8 mouse cellular contexts compared by ENCODE assay signal in genomic region chr4:34958155-34959028, GRCm38 (mm10).
DNase-seq lines count a peak whose midpoint lies in the region; ATAC-seq and TF ChIP-seq lines count a peak whose summit lies in the region.

No protein-coding gene starts in this region.

- no peaks in the 10 kb centered on the region for H3K9me3 ChIP-seq in embryonic facial prominence, embryonic 14.5 days (ENCODE audit: control insufficient read depth, low read length)
- no peaks in the 10 kb centered on the region for H3K9me3 ChIP-seq in hindbrain, embryonic 15.5 days
- H3K9me3 ChIP-seq in liver, embryonic 14.5 days (ENCODE audit: control insufficient read depth, low read length) = no peaks in the 10 kb centered on the region
- H3K9me3 ChIP-seq in neural tube, embryonic 12.5 days = no peaks in the 10 kb centered on the region

- no peak overlapping the region for H3K27ac ChIP-seq in spleen, adult 2 months (ENCODE audit: insufficient read depth, low read length)
- H3K27ac ChIP-seq in embryonic facial prominence, embryonic 14.5 days (replicated peaks; ENCODE audit: low read depth, low read length) = no peak overlapping the region
- no peak overlapping the region for H3K27ac ChIP-seq in hindbrain, embryonic 15.5 days (replicated peaks)
- H3K27ac ChIP-seq in liver, embryonic 14.5 days = no peak overlapping the region
- no peak overlapping the region for H3K27ac ChIP-seq in neural tube, embryonic 12.5 days

- H3K4me1 ChIP-seq in spleen, adult 2 months (ENCODE audit: control insufficient read depth, insufficient read depth, insufficient read length) = no peaks in the 10 kb centered on the region
- H3K4me1 ChIP-seq in embryonic facial prominence, embryonic 14.5 days (ENCODE audit: control insufficient read depth, insufficient read depth, low read length) = peaks cover 4% of the 10 kb centered on the region; the same call in 1 of the 2 replicates
- H3K4me1 ChIP-seq in hindbrain, embryonic 15.5 days (replicated peaks) = no peaks in the 10 kb centered on the region
- H3K4me1 ChIP-seq in liver, embryonic 14.5 days (replicated peaks; ENCODE audit: control insufficient read depth in 2 of 2, insufficient read depth in 2 of 2, low read length in 1 of 2) = no peaks in the 10 kb centered on the region
- H3K4me1 ChIP-seq in neural tube, embryonic 12.5 days = no peaks in the 10 kb centered on the region

- H3K27me3 ChIP-seq in spleen, adult 2 months (ENCODE audit: control insufficient read depth, insufficient read depth, low read length) = no peaks in the 10 kb centered on the region
- no peaks in the 10 kb centered on the region for H3K27me3 ChIP-seq in embryonic facial prominence, embryonic 14.5 days (replicated peaks; ENCODE audit: control insufficient read depth, insufficient read depth, low read length)
- no peaks in the 10 kb centered on the region for H3K27me3 ChIP-seq in hindbrain, embryonic 15.5 days
- H3K27me3 ChIP-seq in liver, embryonic 14.5 days (ENCODE audit: control insufficient read depth, insufficient read depth, low read length) = no peaks in the 10 kb centered on the region
- no peaks in the 10 kb centered on the region for H3K27me3 ChIP-seq in neural tube, embryonic 12.5 days (replicated peaks)

- no peak overlapping the region for H3K4me3 ChIP-seq in spleen, adult 2 months (ENCODE audit: extremely low read depth, insufficient read depth, insufficient read length)
- H3K4me3 ChIP-seq in embryonic facial prominence, embryonic 14.5 days (ENCODE audit: low read depth, low read length) = no peak overlapping the region
- no peak overlapping the region for H3K4me3 ChIP-seq in hindbrain, embryonic 15.5 days
- no peak overlapping the region for H3K4me3 ChIP-seq in liver, embryonic 14.5 days (ENCODE audit: insufficient read depth in 1 of 2, low read depth in 2 of 2, low read length in 2 of 2)
- H3K4me3 ChIP-seq in neural tube, embryonic 12.5 days = no peak overlapping the region

- no peaks in the 10 kb centered on the region for H3K36me3 ChIP-seq in spleen, adult 2 months (ENCODE audit: control insufficient read depth, insufficient read depth, low read length)
- H3K36me3 ChIP-seq in embryonic facial prominence, embryonic 14.5 days (ENCODE audit: control insufficient read depth, insufficient read depth, low read length) = no peaks in the 10 kb centered on the region
- H3K36me3 ChIP-seq in hindbrain, embryonic 15.5 days = no peaks in the 10 kb centered on the region
- H3K36me3 ChIP-seq in liver, embryonic 14.5 days (replicated peaks; ENCODE audit: control insufficient read depth, insufficient read depth, low read depth) = no peaks in the 10 kb centered on the region
- H3K36me3 ChIP-seq in neural tube, embryonic 12.5 days = no peaks in the 10 kb centered on the region

- peak; percentile 40; the same call in 1 of the 2 replicates for TF ChIP-seq CTCF in spleen, adult 2 months (IDR thresholded peaks at IDR 0.05; ENCODE audit: extremely low read depth, insufficient read depth, insufficient read length, insufficient replicate concordance)
- TF ChIP-seq CTCF in liver, embryonic 14.5 days (IDR thresholded peaks at IDR 0.05; ENCODE audit: low read depth) = peak; percentile 72

- H3K4me2 ChIP-seq in embryonic facial prominence, embryonic 14.5 days (ENCODE audit: low read depth, low read length) = no peak overlapping the region
- H3K4me2 ChIP-seq in hindbrain, embryonic 15.5 days = peak overlapping the region; percentile 35; the same call in 1 of the 2 replicates
- H3K4me2 ChIP-seq in liver, embryonic 14.5 days (ENCODE audit: low read depth) = no peak overlapping the region
- H3K4me2 ChIP-seq in neural tube, embryonic 12.5 days (replicated peaks) = no peak overlapping the region

- no peak for TF ChIP-seq EP300 in liver, embryonic 14.5 days (IDR thresholded peaks at IDR 0.05; ENCODE audit: low read depth)

- ATAC-seq in activated CD4-positive, CD25-positive, alpha-beta regulatory T cell, adult 4 months = peak; percentile 72
- peak; percentile 87 for ATAC-seq in embryonic facial prominence, embryonic 14.5 days (ENCODE audit: low read depth)
- peak; percentile 80 for ATAC-seq in hindbrain, embryonic 15.5 days (ENCODE audit: low FRiP score, low read depth)
- no peak for ATAC-seq in liver, embryonic 14.5 days (ENCODE audit: insufficient read depth)
- ATAC-seq in neural tube, embryonic 12.5 days (ENCODE audit: low FRiP score, low read depth) = peak; percentile 83

- TF ChIP-seq POLR2A in spleen, adult 2 months (IDR thresholded peaks at IDR 0.05; ENCODE audit: low read depth, low read length) = no peak

- peak; percentile 25 to 44 for DNase-seq in spleen, adult 2 months (ENCODE audit: low read depth in 1 of 2, low spot score in 2 of 2)
- DNase-seq in spleen, postnatal 4 days (ENCODE audit: low spot score in 2 of 2) = no peak
- peak; percentile 64 for DNase-seq in embryonic facial prominence, embryonic 14.5 days (ENCODE audit: low spot score)
- peak; percentile 7 to 11 (median 9) for DNase-seq in liver, embryonic 14.5 days (ENCODE audit: low read depth in 3 of 3, low spot score in 3 of 3)
- no peak for DNase-seq in ovary, postnatal 14 days (ENCODE audit: low spot score)

- H3K9ac ChIP-seq in embryonic facial prominence, embryonic 14.5 days (ENCODE audit: low read depth, low read length) = no peak overlapping the region
- H3K9ac ChIP-seq in hindbrain, embryonic 15.5 days = no peak overlapping the region
- H3K9ac ChIP-seq in liver, embryonic 14.5 days (replicated peaks) = no peak overlapping the region
- no peak overlapping the region for H3K9ac ChIP-seq in neural tube, embryonic 12.5 days

- 58% methylated on average over 12 of the region's 12 CpGs for WGBS in spleen, adult 2 months
- 40% methylated on average over 11 of the region's 12 CpGs for WGBS in embryonic facial prominence, embryonic 14.5 days
- 40% methylated on average over 12 of the region's 12 CpGs for WGBS in hindbrain, embryonic 15.5 days
- WGBS in liver, embryonic 14.5 days (ENCODE audit: insufficient replicate concordance) = 39% methylated on average over 12 of the region's 12 CpGs
- WGBS in neural tube, embryonic 12.5 days = 43% methylated on average over 12 of the region's 12 CpGs

Comparison
In these comparisons a context has a peak if more than half of its experiments do, and no peak if none do; other contexts are left out.
1. DNase-seq: peak in spleen, adult 2 months (2 of 2), embryonic facial prominence, embryonic 14.5 days (single experiment) and liver, embryonic 14.5 days (3 of 3); none in spleen, postnatal 4 days (0 of 2) and ovary, postnatal 14 days (single experiment).